Mouse (Mus musculus) right cerebral cortex, adult 18-20 months (tissue): ENCODE measurements around the gene Inpp1.

Source experiments
- DNase-seq: peaks from one replicate; pipeline ENCODE4 v3.0.0; 2022; ENCODE audit warnings: mixed read lengths

The Inpp1 gene

GRCm38 (mm10) chr1:52787254-52787653 lies 30.2 kb downstream of the Inpp1 start:
- no peak for DNase-seq

DNA sequence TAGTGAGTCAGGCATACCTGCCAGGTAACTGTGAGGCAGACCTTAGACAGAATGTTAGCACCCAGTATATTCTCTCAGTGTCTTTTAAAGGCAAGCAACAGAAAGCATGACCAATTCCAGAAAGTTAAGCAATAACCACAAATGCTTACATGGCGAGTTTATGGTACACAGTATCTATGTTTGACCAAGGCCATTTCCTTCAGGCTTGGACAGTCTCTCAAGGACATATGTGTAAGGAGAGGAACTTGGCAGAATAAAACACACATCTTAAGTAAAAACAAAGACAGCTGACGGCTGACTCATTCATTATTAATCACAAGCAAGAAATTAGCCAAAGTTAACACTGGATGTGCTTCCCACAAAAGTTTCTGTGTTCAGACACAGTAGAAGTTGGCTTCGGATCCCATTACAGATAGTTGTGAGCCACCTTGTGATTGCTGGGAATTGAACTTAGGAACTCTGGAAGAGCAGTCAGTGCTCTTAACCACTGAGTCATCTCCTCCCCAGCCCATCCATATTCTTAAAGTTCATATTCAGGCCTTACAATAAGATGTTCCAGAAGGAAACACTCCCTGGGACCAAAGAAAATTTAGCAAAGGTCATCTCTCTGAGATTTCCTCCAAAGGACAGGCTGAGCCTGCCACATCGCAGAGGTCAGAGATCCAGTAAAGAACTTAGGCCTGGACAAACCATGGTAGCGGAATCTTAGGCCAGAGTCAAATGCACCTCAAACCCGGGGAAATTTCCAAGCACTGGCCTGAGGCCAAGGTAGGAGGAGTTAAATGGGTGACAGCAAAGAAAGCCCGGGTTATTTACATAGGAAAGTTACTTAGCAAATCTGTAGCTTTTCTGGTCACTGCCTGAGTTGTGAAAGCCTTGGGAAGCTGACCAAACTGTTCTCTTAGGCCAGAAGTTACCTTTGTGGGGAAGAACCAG lies 52.0 kb downstream of the Inpp1 start:
- no peak for DNase-seq

DNA sequence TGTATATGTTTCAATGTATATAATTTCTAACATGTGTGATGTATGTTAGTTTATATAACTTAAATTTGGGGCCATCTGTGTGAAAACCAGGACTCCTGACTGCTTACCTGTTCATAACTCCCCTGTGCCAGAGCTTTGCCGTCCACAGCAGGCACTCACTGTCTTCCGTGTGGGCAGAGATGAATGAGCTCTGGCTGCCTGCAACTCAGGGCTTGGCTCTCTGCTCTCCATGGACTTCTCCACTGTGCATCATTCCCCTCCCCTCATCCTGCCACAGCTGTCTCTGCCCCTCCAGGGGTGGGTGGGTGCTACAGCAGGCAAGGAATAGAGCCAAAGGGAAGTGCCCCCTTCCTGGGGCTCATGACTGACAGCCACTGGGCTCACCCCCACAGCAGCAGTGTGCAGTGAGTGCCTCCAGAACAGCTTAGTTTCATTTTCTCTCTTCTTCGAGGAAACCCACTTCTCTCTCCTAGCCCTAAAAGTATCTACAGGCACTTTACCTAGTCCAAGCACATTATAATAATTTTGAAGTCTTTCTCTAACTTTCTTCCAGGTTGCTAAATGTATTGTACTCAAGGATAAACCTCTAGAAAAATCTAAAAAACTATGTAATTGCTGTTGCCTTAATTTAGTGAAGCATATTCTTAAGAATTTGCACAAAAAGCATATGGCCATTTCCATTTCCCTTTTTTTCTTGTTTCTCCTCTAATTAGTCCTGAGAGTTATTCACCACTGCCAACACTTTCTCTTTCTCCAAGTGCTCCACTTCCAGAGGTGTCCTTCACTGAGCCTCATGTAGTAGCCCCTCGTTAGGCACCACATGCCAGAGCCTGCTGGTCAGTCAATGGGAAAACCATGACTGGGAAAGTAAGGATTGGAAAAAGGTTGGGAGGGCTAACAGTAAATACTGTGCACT lies 53.3 kb downstream of the Inpp1 start:
- no peak for DNase-seq

DNA sequence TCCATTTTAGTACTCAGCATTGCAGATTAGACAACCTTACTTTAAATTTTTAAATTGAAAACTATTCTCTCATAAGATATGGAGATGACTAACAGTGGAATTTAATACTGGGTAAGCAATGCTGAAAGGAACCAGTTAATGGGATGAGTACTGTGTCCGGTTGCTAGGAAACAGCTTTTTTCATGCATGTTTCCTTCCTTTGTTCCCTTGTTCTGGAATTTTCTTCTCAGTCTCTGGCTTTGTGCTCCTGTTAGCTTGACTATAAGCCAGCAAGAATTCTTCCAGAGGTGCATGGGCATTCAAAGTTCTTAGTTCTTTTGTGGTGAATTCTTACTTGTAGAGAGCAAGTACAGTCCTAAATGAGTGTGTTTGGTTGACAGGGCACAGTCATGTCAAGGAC lies 59.3 kb downstream of the Inpp1 start:
- no peak for DNase-seq

GRCm38 (mm10) chr1:52754331-52754730 lies 63.2 kb downstream of the Inpp1 start:
- no peak for DNase-seq

- DNase-seq = no peak
Measured at GRCm38 (mm10) chr1:52753828-52754227, 63.7 kb downstream of the Inpp1 start.

DNA sequence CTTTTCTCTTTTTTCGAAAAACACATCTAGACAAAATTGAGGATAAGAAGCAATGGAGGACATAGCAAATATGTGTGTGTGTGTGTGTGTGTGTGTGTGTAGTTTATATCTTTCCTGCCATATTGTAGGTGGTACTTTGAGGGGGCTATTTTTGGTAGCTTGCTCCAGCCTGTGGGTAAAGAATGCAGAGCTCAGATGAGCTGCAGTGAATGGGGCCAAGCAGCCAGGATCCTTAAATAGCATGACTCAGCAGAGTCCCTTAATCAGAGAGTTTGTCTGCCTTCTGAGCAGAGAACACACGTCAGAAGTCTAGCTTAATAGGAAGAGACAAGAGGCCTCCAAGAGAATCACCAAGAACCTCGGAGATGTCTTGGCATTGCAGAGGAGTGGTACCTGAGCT lies 64.8 kb downstream of the Inpp1 start:
- DNase-seq = peak; percentile 18

DNA sequence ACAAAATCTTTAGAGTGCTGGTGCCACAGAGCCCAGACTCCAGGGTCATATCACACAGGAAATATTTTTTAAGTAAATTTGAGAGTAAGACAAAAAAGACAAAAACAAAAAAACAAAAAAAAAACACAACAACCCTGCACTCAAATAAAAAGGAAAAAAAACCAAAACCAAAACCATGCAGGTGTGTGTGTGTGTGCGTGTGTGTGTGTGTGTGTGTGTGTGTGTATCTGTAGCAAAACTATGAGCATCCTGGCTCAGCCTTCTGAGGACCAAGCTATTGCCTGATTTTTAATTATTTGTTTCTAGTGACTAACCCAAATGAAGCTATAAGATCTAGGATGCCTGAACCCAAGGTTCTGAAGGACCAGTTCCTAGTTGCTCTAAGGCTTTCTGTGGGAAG lies 65.9 kb downstream of the Inpp1 start:
- no peak for DNase-seq

- no peak for DNase-seq
Measured at GRCm38 (mm10) chr1:52749978-52750377, 67.5 kb downstream of the Inpp1 start.

GRCm38 (mm10) chr1:52748260-52748659 lies 69.2 kb downstream of the Inpp1 start:
- peak; percentile 51 for DNase-seq

DNA sequence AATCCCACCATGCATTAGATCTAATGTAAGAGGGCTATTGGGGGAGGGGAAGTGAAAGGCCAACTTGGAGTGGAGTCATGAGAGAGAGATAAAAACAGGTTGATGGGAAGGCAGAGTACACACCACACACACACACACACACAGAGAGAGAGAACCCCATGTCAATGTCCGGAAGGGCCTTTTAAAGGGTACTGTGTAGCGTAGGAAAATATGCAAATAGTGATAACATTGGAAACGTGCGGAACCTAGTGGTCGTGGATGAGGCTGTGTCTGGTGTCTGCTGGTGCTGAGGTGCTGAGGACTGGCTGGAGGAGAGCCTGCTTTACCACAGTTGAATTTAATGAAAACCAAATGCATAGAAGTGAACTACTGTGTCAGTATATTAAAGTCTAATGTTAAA lies 74.9 kb downstream of the Inpp1 start:
- no peak for DNase-seq
